18 mouse cellular contexts compared by ENCODE assay signal in genomic region chr19:33074907-33075306, GRCm38 (mm10).
DNase-seq lines count a peak whose midpoint lies in the region; ATAC-seq and TF ChIP-seq lines count a peak whose summit lies in the region.
"Had no signal": no experiment of that assay in that cellular context is flagged by ENCODE, and none has a peak within 500 bp of the region (broad histone marks: within the 10 kb centered on the region; RNA-seq: fewer than 3 reads in every experiment).

No protein-coding gene starts in this region.

- TF ChIP-seq POLR2A in lung, adult 2 months (IDR thresholded peaks at IDR 0.05; ENCODE audit: borderline replicate concordance, extremely low read depth, low read depth, low read length), result no peak

- DNase-seq in heart, adult 11 months, result peak; percentile 94
- DNase-seq in heart, postnatal 14 days, result no peak
- DNase-seq in kidney, adult 9 months, result peak; percentile 42
- DNase-seq in kidney, adult 18-20 months, result no peak
- DNase-seq in lung, postnatal 0 days (ENCODE audit: low spot score), result peak; percentile 17
- no peak for DNase-seq in lung, adult 2 months
- DNase-seq in ovary, postnatal 36 days (ENCODE audit: low spot score), result no peak
- DNase-seq: adrenal gland, postnatal 14 days; B cell, adult 2 months; cerebellum, adult 11-12 months; cerebellum, postnatal 36 days; gastrocnemius, postnatal 36 days; layer of hippocampus, postnatal 36 days; thymus, postnatal 36 days had no signal

- no peak overlapping the region for H3K27ac ChIP-seq in lung, postnatal 0 days (ENCODE audit: low read length)
- H3K27ac ChIP-seq: limb, embryonic 15.5 days; lung, embryonic 15.5 days had no signal

- no peak overlapping the region for H3K4me3 ChIP-seq in lung, postnatal 0 days (ENCODE audit: low read depth, low read length)
- no peak overlapping the region for H3K4me3 ChIP-seq in lung, adult 2 months (replicated peaks; ENCODE audit: extremely low read depth, low read depth, low read length)
- H3K4me3 ChIP-seq: limb, embryonic 15.5 days; lung, embryonic 15.5 days had no signal

- no peaks in the 10 kb centered on the region for H3K27me3 ChIP-seq in lung, postnatal 0 days (replicated peaks; ENCODE audit: insufficient read depth, low read length)
- H3K27me3 ChIP-seq: limb, embryonic 15.5 days; lung, embryonic 15.5 days had no signal

- H3K9me3 ChIP-seq in lung, postnatal 0 days (ENCODE audit: low read length), result no peaks in the 10 kb centered on the region
- H3K9me3 ChIP-seq: limb, embryonic 15.5 days; lung, embryonic 15.5 days had no signal

- no peak for ATAC-seq in lung, postnatal 0 days
- ATAC-seq: inflammation-experienced regulatory T-cells, adult 6 months; midbrain, embryonic 16.5 days had no signal

- no peak overlapping the region for H3K9ac ChIP-seq in lung, postnatal 0 days (replicated peaks; ENCODE audit: low read depth)
- H3K9ac ChIP-seq: limb, embryonic 15.5 days; lung, embryonic 15.5 days had no signal

- TF ChIP-seq EP300 in lung, postnatal 0 days (IDR thresholded peaks at IDR 0.05), result no peak

- H3K4me2 ChIP-seq in lung, postnatal 0 days (replicated peaks; ENCODE audit: low read depth, low read length), result no peak overlapping the region
- H3K4me2 ChIP-seq: limb, embryonic 15.5 days; lung, embryonic 15.5 days had no signal

- TF ChIP-seq CTCF in lung, postnatal 0 days (IDR thresholded peaks at IDR 0.05), result no peak
- TF ChIP-seq CTCF in lung, adult 2 months (IDR thresholded peaks at IDR 0.05; ENCODE audit: insufficient read depth, low read length), result no peak

- 34% methylated on average over 4 of the region's 4 CpGs for whole genome bisulfite sequencing in lung, postnatal 0 days
- 30% methylated on average over 4 of the region's 4 CpGs for whole genome bisulfite sequencing in lung, adult 2 months

- no peaks in the 10 kb centered on the region for H3K4me1 ChIP-seq in lung, postnatal 0 days (ENCODE audit: insufficient read depth, low read depth, low read length)
- H3K4me1 ChIP-seq in lung, adult 2 months (ENCODE audit: control insufficient read depth, insufficient read depth, low read length), result no peaks in the 10 kb centered on the region
- H3K4me1 ChIP-seq: lung, embryonic 15.5 days had no signal

- H3K36me3 ChIP-seq in lung, postnatal 0 days (ENCODE audit: insufficient read depth, low read length), result no peaks in the 10 kb centered on the region
- H3K36me3 ChIP-seq: limb, embryonic 15.5 days; lung, embryonic 15.5 days had no signal

- intact Hi-C loops in heart, postnatal 14 days (cut with DNase I), result no loop called here

Comparison
In these comparisons a context has a peak if more than half of its experiments do, and no peak if none do; other contexts are left out.
1. DNase-seq: peak in heart, adult 11 months (single experiment), kidney, adult 9 months (single experiment) and lung, postnatal 0 days (single experiment); none in heart, postnatal 14 days (0 of 2), kidney, adult 18-20 months (single experiment), lung, adult 2 months (single experiment) and ovary, postnatal 36 days (single experiment).